Mouse (Mus musculus) monocyte, adult 5-6 weeks (primary cell): Measurements from ENCODE around the gene Vmn1r3. TPM values are rescaled to one million over a fixed set of nuclear protein-coding genes. Genes with fewer than 3 reads are reported as not detected.
"Not testable (repeated sequence)": the region's sequence is repeated elsewhere in the genome, so short reads cannot be mapped to it uniquely, and the experiment has no call there.

Experiments
- ATAC-seq: fragments of 153-309, 156-312 bp; replicated peaks from 2 replicates; pipeline ENCODE4 v1.8.0; 2017; ENCODE audit warnings: mild to moderate bottlenecking; ENCODE audit not compliant: low TSS enrichment, insufficient number of reproducible peaks, severe bottlenecking, poor library complexity, low FRiP score
- total RNA-seq: library from RNA; stranded (forward); fragments of 200-1000, 200-491, 200-594 nt; gene quantifications from 3 replicates; pipeline ENCODE4 v1.2.3, GENCODE M21; 2017

The Vmn1r3 gene
- total RNA-seq, 1 experiment from 2014 or later = not detected

GRCm38 (mm10) chr4:3164429-3164828 is 20.7 kb downstream of the Vmn1r3 start:
- not testable (repeated sequence) for ATAC-seq

GRCm38 (mm10) chr4:3153320-3153719 is 31.8 kb downstream of the Vmn1r3 start:
- not testable (repeated sequence) for ATAC-seq

GRCm38 (mm10) chr4:3147926-3148325 is 37.2 kb downstream of the Vmn1r3 start:
- ATAC-seq = not testable (repeated sequence)

Other genes starting within 250 kb of the Vmn1r3 start
- gene Vmn1r2, start 18.0 kb downstream of the Vmn1r3 start, total RNA-seq = not detected in 3 replicates